ENCODE assay signal across 10 mouse cellular contexts in the genomic region with DNA sequence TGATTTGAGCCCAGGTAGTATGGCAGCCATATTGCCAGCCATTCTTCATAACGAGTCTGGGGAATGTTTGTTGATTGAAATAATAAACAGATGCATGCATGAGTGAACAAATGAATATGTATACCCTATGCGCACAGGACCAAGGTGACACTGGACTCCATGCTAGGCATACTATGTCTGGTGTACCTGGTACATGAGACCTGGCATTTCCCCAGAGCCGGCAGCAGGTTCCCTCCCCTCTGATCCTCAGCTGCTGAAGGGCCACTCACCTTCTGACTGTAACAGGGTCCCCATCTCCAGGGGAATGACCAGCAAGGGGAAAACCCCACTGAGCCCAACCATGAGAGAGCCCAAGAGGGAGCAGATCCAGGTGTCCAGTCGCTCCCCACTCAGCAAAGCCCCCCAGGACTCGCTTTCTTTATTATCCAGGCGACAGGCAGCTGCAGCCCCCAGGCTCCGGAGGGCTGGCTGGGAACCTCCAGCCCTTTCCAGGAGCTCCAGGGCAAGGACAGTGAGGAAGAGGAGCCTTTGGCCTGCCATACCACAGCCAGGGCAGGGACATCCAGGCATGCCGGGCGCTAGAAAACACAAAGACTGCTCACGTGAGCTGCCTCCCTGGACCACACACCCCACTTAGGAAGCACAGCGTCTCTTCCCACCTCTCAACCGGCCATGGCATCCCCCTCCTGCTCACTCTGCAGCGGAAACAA. TPM values are rescaled to one million over a fixed set of nuclear protein-coding genes. Genes with fewer than 3 reads are reported as not detected.
DNase-seq lines count a peak whose midpoint lies in the region; ATAC-seq and TF ChIP-seq lines count a peak whose summit lies in the region.
"Had no signal": no experiment of that assay in that cellular context is flagged by ENCODE, and none has a peak within 500 bp of the region (broad histone marks: within the 10 kb centered on the region; RNA-seq: fewer than 3 reads in every experiment).

No protein-coding gene starts in this region.

- WGBS in heart, embryonic 16.5 days = 59% methylated on average over 13 of the region's 13 CpGs
- WGBS in hindbrain, embryonic 15.5 days = 54% methylated on average over 13 of the region's 13 CpGs
- 57% methylated on average over 13 of the region's 13 CpGs for WGBS in midbrain, embryonic 11.5 days

- TF ChIP-seq CTCF in cortical plate, adult 2 months (IDR thresholded peaks at IDR 0.05; ENCODE audit: extremely low read depth, insufficient read depth, low read length) = no peak

- peak overlapping the region; percentile 92 for H3K27ac ChIP-seq in heart, embryonic 16.5 days (ENCODE audit: low read length)
- no peak overlapping the region for H3K27ac ChIP-seq in cortical plate, adult 2 months (ENCODE audit: insufficient read depth, low read length)
- no peak overlapping the region for H3K27ac ChIP-seq in hindbrain, embryonic 15.5 days (replicated peaks)
- no peak overlapping the region for H3K27ac ChIP-seq in midbrain, embryonic 11.5 days (ENCODE audit: low read depth, low read length)

- TF ChIP-seq POLR2A in cortical plate, adult 2 months (IDR thresholded peaks at IDR 0.05; ENCODE audit: extremely low read depth, insufficient read depth, low read length) = no peak

- no peak for DNase-seq in heart, adult 18-20 months
- no peak for DNase-seq in midbrain, embryonic 11.5 days (ENCODE audit: low spot score, missing footprints)
- no peak for DNase-seq in urinary bladder, postnatal 36 days (ENCODE audit: low spot score in 2 of 2)
- no peak for DNase-seq in cerebellum, postnatal 36 days
- no peak for DNase-seq in gastrocnemius, postnatal 10 days
- DNase-seq: adrenal gland, postnatal 36 days; thymus, postnatal 14 days had no signal

- H3K4me3 ChIP-seq in heart, embryonic 16.5 days (ENCODE audit: low read length) = peak overlapping the region; percentile 69
- H3K4me3 ChIP-seq in cortical plate, adult 2 months (ENCODE audit: insufficient read depth, low read length) = peak overlapping the region; percentile 74
- peak overlapping the region; percentile 65 for H3K4me3 ChIP-seq in hindbrain, embryonic 15.5 days
- H3K4me3 ChIP-seq in midbrain, embryonic 11.5 days (ENCODE audit: low read depth, low read length) = 0 out of 2 replicates have a peak overlapping the region, but pooled peaks have one; percentile 5

- no peaks in the 10 kb centered on the region for H3K27me3 ChIP-seq in heart, embryonic 16.5 days (ENCODE audit: control insufficient read depth, insufficient read depth, low read length)
- no peaks in the 10 kb centered on the region for H3K27me3 ChIP-seq in hindbrain, embryonic 15.5 days
- no peaks in the 10 kb centered on the region for H3K27me3 ChIP-seq in midbrain, embryonic 11.5 days (ENCODE audit: control insufficient read depth, insufficient read depth, low read length)

- H3K9ac ChIP-seq in heart, embryonic 16.5 days (ENCODE audit: low read length) = peak overlapping the region; percentile 84
- H3K9ac ChIP-seq in hindbrain, embryonic 15.5 days = peak overlapping the region; percentile 72; the same call in 1 of the 2 replicates
- no peak overlapping the region for H3K9ac ChIP-seq in midbrain, embryonic 11.5 days (ENCODE audit: low read length)

- peaks cover 14% of the 10 kb centered on the region for H3K36me3 ChIP-seq in heart, embryonic 16.5 days (ENCODE audit: control insufficient read depth, insufficient read depth)
- peaks cover 18% of the 10 kb centered on the region for H3K36me3 ChIP-seq in hindbrain, embryonic 15.5 days
- peaks cover under 1% of the 10 kb centered on the region for H3K36me3 ChIP-seq in midbrain, embryonic 11.5 days (ENCODE audit: control insufficient read depth, insufficient read depth, low read length)

- H3K4me1 ChIP-seq in heart, embryonic 16.5 days (ENCODE audit: control insufficient read depth, insufficient read depth, low read length) = peaks cover 29% of the 10 kb centered on the region
- peaks cover 11% of the 10 kb centered on the region for H3K4me1 ChIP-seq in cortical plate, adult 2 months (ENCODE audit: control insufficient read depth, insufficient read depth, low read length)
- H3K4me1 ChIP-seq in hindbrain, embryonic 15.5 days (replicated peaks) = peaks cover 32% of the 10 kb centered on the region
- peaks cover 18% of the 10 kb centered on the region for H3K4me1 ChIP-seq in midbrain, embryonic 11.5 days (ENCODE audit: control insufficient read depth, insufficient read depth, low read length)

- no peak for ATAC-seq in heart, embryonic 16.5 days (replicated peaks; ENCODE audit: extremely low read depth, insufficient read depth, low FRiP score)
- no peak for ATAC-seq in hindbrain, embryonic 15.5 days (ENCODE audit: low FRiP score, low read depth)
- no peak for ATAC-seq in midbrain, embryonic 11.5 days (ENCODE audit: low FRiP score)

- H3K4me2 ChIP-seq in heart, embryonic 16.5 days (ENCODE audit: low read depth, low read length) = peak overlapping the region; percentile 85
- peak overlapping the region; percentile 91 for H3K4me2 ChIP-seq in hindbrain, embryonic 15.5 days
- no peak overlapping the region for H3K4me2 ChIP-seq in midbrain, embryonic 11.5 days

- no peaks in the 10 kb centered on the region for H3K9me3 ChIP-seq in heart, embryonic 16.5 days (replicated peaks; ENCODE audit: control insufficient read depth, low read length)
- no peaks in the 10 kb centered on the region for H3K9me3 ChIP-seq in hindbrain, embryonic 15.5 days
- H3K9me3 ChIP-seq in midbrain, embryonic 11.5 days (ENCODE audit: control insufficient read depth, low read length) = no peaks in the 10 kb centered on the region

RNA-seq across cellular contexts. Expression of gene Slc39a13, which starts 1.9 kb away (rescaled TPM):
- polyA plus RNA-seq in heart, embryonic 16.5 days (2015; fragmentation: Nextera tagmentation; extraction: Ambion mirVana) = 56.9 and 61.3 TPM in 2 replicates
- total RNA-seq in heart, adult 18-20 months (2021) = 10 to 100 TPM; 20.0 to 26.2 TPM
- 51.3 and 54.7 TPM in 2 replicates for polyA plus RNA-seq in cortical plate, adult 2 months (2012; rRNA removed)
- 34.5 and 34.8 TPM in 2 replicates for polyA plus RNA-seq in hindbrain, embryonic 15.5 days (2015; fragmentation: Nextera tagmentation; extraction: Ambion mirVana)
- polyA plus RNA-seq in midbrain, embryonic 11.5 days (2014; fragmentation: Nextera tagmentation; extraction: Ambion mirVana) = 16.6 and 18.9 TPM in 2 replicates
- 10 to 100 TPM; 27.8 to 40.8 TPM for total RNA-seq in gastrocnemius, postnatal 10 days (2021)

RNA-seq across cellular contexts. Expression of gene Spi1, which starts 13.9 kb away (rescaled TPM):
- 3.6 and 5.2 TPM in 2 replicates for polyA plus RNA-seq in heart, embryonic 16.5 days (2015; fragmentation: Nextera tagmentation; extraction: Ambion mirVana)
- 1 to 10 TPM; 4.0 to 5.0 TPM for total RNA-seq in heart, adult 18-20 months (2021)
- 9.3 and 10.6 TPM in 2 replicates for polyA plus RNA-seq in cortical plate, adult 2 months (2012; rRNA removed)
- 3.8 and 5.6 TPM in 2 replicates for polyA plus RNA-seq in hindbrain, embryonic 15.5 days (2015; fragmentation: Nextera tagmentation; extraction: Ambion mirVana)
- 4.0 and 4.5 TPM in 2 replicates for polyA plus RNA-seq in midbrain, embryonic 11.5 days (2014; fragmentation: Nextera tagmentation; extraction: Ambion mirVana)
- total RNA-seq in gastrocnemius, postnatal 10 days (2021) = 1 to 10 TPM; 3.2 to 6.4 TPM

RNA-seq across cellular contexts. Expression of gene Psmc3, which starts 14.5 kb away (rescaled TPM):
- 239 and 255 TPM in 2 replicates for polyA plus RNA-seq in heart, embryonic 16.5 days (2015; fragmentation: Nextera tagmentation; extraction: Ambion mirVana)
- total RNA-seq in heart, adult 18-20 months (2021) = 100 to 1,000 TPM; 231 to 257 TPM
- 202 and 205 TPM in 2 replicates for polyA plus RNA-seq in cortical plate, adult 2 months (2012; rRNA removed)
- 231 and 239 TPM in 2 replicates for polyA plus RNA-seq in hindbrain, embryonic 15.5 days (2015; fragmentation: Nextera tagmentation; extraction: Ambion mirVana)
- polyA plus RNA-seq in midbrain, embryonic 11.5 days (2014; fragmentation: Nextera tagmentation; extraction: Ambion mirVana) = 364 and 369 TPM in 2 replicates
- total RNA-seq in gastrocnemius, postnatal 10 days (2021) = 100 to 1,000 TPM; 336 to 337 TPM

RNA-seq across cellular contexts. Expression of gene Rapsn, which starts 32.9 kb away (rescaled TPM):
- polyA plus RNA-seq in heart, embryonic 16.5 days (2015; fragmentation: Nextera tagmentation; extraction: Ambion mirVana) = 40.9 and 43.4 TPM in 2 replicates
- total RNA-seq in heart, adult 18-20 months (2021) = 10 to 100 TPM; 17.6 to 18.5 TPM
- polyA plus RNA-seq in cortical plate, adult 2 months (2012; rRNA removed) = 0.61 and 1.9 TPM in 2 replicates
- polyA plus RNA-seq in hindbrain, embryonic 15.5 days (2015; fragmentation: Nextera tagmentation; extraction: Ambion mirVana) = 0.83 and 0.89 TPM in 2 replicates
- polyA plus RNA-seq in midbrain, embryonic 11.5 days (2014; fragmentation: Nextera tagmentation; extraction: Ambion mirVana) = 0.63 and 0.98 TPM in 2 replicates
- total RNA-seq in gastrocnemius, postnatal 10 days (2021) = 10 to 100 TPM; 32.5 to 32.8 TPM

RNA-seq across cellular contexts. Expression of gene Mybpc3, which starts 49.6 kb away (rescaled TPM):
- 1,022 and 1,203 TPM in 2 replicates for polyA plus RNA-seq in heart, embryonic 16.5 days (2015; fragmentation: Nextera tagmentation; extraction: Ambion mirVana)
- total RNA-seq in heart, adult 18-20 months (2021) = 1,000 to 10,000 TPM; 1,572 to 1,905 TPM
- polyA plus RNA-seq in cortical plate, adult 2 months (2012; rRNA removed) = 0.89 and 0.98 TPM in 2 replicates
- polyA plus RNA-seq in hindbrain, embryonic 15.5 days (2015; fragmentation: Nextera tagmentation; extraction: Ambion mirVana) = 0.05 TPM in 1 of 2 replicates, not detected in the other
- not detected in 2 replicates for polyA plus RNA-seq in midbrain, embryonic 11.5 days (2014; fragmentation: Nextera tagmentation; extraction: Ambion mirVana)
- under 1 TPM; 0.12 to 0.20 TPM for total RNA-seq in gastrocnemius, postnatal 10 days (2021)
- total RNA-seq: adrenal gland, postnatal 36 days had no signal

Comparison
In these comparisons a context has a peak if more than half of its experiments do, and no peak if none do; other contexts are left out.
1. H3K4me3 ChIP-seq: peak in every context shown above with its lines; median percentile 74 in cortical plate, adult 2 months; 69 in heart, embryonic 16.5 days; 65 in hindbrain, embryonic 15.5 days; 5 in midbrain, embryonic 11.5 days.